Mouse (Mus musculus): ENCODE data around the gene Plk1.

Gene Plk1

DNA sequence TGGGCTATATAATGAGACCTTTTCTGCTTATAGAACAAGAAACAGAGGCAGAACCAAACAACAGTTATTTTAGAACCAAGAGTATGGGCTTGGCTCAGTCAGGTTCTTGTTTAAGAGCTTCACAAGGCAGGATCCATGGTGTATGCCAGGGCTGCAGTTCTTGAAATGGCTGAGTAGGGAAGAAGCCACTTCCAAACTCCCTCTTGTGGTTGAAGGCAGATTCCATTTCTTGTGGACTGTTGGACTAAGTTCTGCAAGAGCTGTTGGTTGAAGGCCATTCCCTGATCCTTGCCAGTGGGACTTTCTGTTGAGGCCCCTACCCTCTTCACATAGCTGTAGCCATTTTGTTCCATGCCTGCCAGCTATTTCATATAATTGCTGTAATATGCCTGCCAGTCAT, 34.7 kb downstream of the Plk1 start:
- DNase-seq (ENCODE audit: low spot score in 2 of 2), result no peak

DNA sequence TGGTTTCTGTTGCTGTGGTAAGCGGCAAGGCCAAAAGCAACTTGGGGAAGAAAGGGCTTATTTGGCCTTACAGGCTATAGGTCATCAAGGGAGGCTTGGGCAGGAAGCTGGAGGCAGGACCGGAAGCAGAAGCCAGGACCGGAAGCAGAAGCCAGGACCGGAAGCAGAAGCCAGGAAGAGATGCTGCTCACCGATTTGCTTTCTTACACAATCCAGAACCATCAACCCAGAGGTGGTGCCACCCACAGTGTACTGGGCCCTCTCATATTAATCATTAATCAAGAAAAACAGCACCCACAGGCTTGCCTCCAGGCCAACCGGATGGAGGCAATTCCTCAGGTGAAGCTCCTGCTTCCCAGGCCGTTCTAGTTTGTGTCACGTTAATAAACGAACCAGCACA, 37.5 kb downstream of the Plk1 start:
- no peak for DNase-seq (ENCODE audit: low spot score in 2 of 2)

DNA sequence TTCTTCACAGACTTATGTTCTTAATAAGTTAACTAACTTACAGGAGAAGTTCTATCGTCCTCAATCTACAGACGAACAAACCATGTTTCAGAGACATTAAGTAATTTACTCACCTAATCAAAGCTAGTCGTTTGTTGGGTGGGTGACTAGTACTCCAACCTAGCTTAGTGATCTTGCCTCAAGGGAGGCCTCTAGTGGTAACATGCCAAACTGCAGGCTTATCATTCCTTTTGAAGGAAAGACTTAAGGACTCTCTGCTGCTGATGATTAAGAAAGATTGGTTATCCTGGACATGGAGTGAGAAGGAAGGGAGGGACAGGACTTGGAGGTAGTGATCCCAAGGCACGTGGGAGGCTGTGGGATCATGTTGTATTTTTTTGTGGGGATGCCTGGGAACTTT, 38.1 kb downstream of the Plk1 start:
- DNase-seq (ENCODE audit: low spot score in 2 of 2), result peak in 1 of 2 experiments; percentile 39

DNA sequence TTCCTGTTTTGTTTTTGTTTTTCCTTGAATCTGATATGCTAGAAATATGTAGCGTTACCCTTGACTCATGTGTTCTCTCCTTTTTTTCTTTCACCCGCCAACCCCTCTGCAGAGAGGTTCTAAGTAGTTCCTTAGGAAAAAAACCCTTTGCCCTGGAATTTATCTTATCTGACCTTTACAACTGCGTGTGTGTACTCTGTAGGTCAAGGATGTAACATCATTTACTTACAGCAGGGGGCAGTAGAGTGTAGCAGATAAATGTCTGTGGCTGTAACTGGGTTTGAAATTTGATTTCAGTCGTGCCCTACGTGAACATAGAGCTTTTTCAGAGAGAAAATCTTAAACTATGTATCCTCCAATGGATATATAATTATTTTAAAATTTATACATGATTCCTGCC, 40.1 kb downstream of the Plk1 start:
- no peak for DNase-seq (ENCODE audit: low spot score in 2 of 2)

DNA sequence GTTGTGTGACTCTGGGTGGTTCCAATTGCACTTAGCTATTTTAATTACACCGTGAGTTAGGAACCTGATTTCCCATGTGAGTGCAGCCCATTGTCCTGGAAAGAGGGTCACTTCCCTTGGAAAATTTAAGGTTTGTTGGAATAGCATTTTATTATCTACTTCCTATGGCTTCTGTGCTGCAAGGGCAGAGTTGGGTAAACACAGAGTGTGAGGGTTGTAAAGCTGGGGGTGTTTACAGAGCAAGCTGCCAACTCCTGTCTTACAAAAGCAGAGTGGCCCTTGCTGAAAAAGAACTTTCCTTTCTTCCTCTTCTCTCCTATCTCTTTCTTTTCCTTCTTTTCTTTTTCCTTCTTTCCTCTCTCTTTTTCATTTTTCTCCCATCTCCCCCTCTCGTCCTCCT, 44.7 kb downstream of the Plk1 start:
- DNase-seq (ENCODE audit: low spot score in 2 of 2), result no peak

DNA sequence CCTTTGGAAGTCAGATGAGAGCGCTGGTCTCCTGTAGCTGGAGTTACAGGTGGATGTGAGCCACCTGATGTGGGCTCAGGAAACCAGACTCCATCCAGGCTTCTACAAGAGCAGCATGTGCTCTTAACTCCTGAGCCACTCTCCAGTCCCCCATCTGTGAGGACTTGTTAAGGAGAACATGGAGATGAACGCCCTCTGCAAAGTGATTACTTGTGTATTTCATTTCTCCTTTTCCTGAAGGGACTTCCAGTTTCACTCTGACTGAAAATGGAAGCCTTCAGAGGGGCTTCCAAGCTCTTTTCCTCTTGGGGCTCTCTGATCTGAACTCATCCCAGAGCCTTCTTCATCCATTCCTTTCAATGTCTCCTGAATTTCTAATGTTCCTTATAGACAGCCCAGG, 46.9 kb downstream of the Plk1 start:
- no peak for DNase-seq (ENCODE audit: low spot score in 2 of 2)

DNA sequence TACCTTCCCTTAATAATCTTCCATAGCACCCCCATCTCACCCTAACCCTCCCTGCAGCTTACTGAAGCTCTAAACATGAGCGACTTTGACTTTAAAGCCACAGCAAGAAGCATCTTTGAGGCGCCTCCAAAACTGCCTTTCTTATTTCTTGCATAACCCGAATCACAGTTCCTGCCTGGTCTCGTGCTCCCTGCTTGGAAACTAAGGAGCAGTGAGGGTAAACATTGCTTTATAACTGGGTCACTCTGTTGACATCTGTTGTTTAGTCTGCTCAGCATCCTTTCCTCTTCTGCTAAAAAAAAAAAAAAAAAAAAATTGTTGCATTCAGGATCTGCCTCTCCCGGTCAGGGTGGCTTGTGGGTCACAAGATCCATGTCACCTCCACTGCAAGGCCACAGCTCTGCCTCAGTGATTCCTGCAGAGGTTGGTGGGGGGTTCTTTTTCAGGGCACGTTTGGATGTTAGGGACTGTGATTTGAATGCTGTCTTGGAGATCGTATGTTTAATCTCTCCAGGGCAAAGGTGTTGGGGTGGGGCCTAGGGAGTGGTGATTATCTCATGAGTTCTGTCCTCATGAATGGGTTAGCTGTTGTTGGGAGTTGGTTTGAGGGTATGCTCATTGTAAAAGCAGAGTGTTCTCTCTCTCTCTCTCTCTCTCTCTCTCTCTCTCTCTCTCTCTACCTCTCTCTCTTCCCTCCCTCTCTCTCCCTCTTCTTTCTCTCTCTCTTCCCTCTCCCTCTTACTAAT, 49.2 kb downstream of the Plk1 start:
- no peak for DNase-seq (ENCODE audit: low spot score in 2 of 2)

DNA sequence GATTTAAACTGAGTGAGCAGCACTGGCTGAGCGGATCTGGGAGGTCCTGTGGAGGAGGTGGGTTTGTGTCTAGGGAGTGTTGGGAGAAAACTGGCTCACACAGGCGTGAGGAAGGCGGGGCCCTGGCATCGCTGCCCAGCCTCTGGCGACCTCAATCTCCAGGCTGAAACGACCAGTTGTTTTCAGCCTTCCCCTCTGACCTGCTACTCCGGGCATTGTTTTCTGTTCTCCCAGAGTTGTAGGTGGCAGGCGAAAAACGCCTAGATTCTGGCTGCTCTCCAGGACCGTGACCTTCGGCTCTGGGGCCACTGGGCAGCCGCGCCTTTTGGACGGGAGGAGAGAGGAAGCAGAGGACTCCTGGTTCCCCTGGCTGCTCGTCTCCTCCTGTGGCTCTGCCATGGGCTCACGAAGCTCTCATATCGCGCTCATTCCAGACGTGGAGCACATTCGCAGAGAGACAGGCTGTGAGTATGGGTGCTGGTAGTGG, 60.1 kb downstream of the Plk1 start, which contains the start of gene Chp2:
Chp2 (plus strand) TSS at position 182 of the 487 bp plus-strand sequence.
- no peak for DNase-seq (ENCODE audit: low spot score in 2 of 2)

Data from cerebellum, postnatal 4 days (tissue).